Mouse (Mus musculus): ENCODE results near the gene Zfp36l2.

- TF ChIP-seq CTCF (IDR thresholded peaks at IDR 0.05; ENCODE audit: low read depth, low read length), result no peak
- no peak for TF ChIP-seq EP300 (IDR thresholded peaks at IDR 0.05; ENCODE audit: insufficient read depth, low read depth, low read length)
Measured at GRCm38 (mm10) chr17:84144762-84145599, 42.8 kb downstream of the Zfp36l2 start.

All from ES-Bruce4 (cell line).